Mouse (Mus musculus) neutrophil, adult 5-6 weeks (primary cell): Measurements from ENCODE around the gene Snapc5. TPM values are rescaled to one million over a fixed set of nuclear protein-coding genes. Genes with fewer than 3 reads are reported as not detected.
A peak's percentile ranks its signal among the peaks of the same experiment; 100 is the strongest.
"Not testable (repeated sequence)": the region's sequence is repeated elsewhere in the genome, so short reads cannot be mapped to it uniquely, and the experiment has no call there.

Experiments
- ATAC-seq: fragments of 151-379, 151-347 bp; 2 replicates; pipeline ENCODE4 v1.8.0; 2017; ENCODE audit warnings: mild to moderate bottlenecking, moderate TSS enrichment; ENCODE audit not compliant: insufficient number of reproducible peaks, poor library complexity, low FRiP score, severe bottlenecking; ENCODE audit errors: extremely low read depth
- total RNA-seq: library from RNA; stranded (forward); fragments of 200-1000 nt; gene quantifications from 2 replicates; pipeline ENCODE4 v1.2.3, GENCODE M21; 2017

The Snapc5 gene
- total RNA-seq, 1 experiment from 2014 or later: 35.7 TPM

GRCm38 (mm10) chr9:64198068-64198762, 19.1 kb downstream of the Snapc5 start:
- no peak for ATAC-seq

GRCm38 (mm10) chr9:64198763-64199418, 19.8 kb downstream of the Snapc5 start:
- ATAC-seq: not testable (repeated sequence)

GRCm38 (mm10) chr9:64199897-64200296, 20.8 kb downstream of the Snapc5 start:
- no peak for ATAC-seq

- ATAC-seq: no peak
Measured at GRCm38 (mm10) chr9:64202331-64202730, 23.3 kb downstream of the Snapc5 start.

- no peak for ATAC-seq
Measured at GRCm38 (mm10) chr9:64202866-64203265, 23.8 kb downstream of the Snapc5 start.

GRCm38 (mm10) chr9:64207509-64208084, 28.5 kb downstream of the Snapc5 start:
- ATAC-seq: no peak

- ATAC-seq: no peak
Measured at GRCm38 (mm10) chr9:64214452-64214851, 35.4 kb downstream of the Snapc5 start.

- no peak for ATAC-seq
Measured at GRCm38 (mm10) chr9:64216090-64216489, 37.0 kb downstream of the Snapc5 start.

GRCm38 (mm10) chr9:64216641-64217040, 37.6 kb downstream of the Snapc5 start:
- ATAC-seq: 0 out of 2 replicates have a peak, but pooled peaks have one; percentile 9

GRCm38 (mm10) chr9:64217887-64218286, 38.8 kb downstream of the Snapc5 start:
- no peak for ATAC-seq

- no peak for ATAC-seq
Measured at GRCm38 (mm10) chr9:64219305-64219704, 40.2 kb downstream of the Snapc5 start.

GRCm38 (mm10) chr9:64219772-64220420, 40.8 kb downstream of the Snapc5 start:
- ATAC-seq: no peak

- no peak for ATAC-seq
Measured at GRCm38 (mm10) chr9:64220603-64221002, 41.5 kb downstream of the Snapc5 start.

- ATAC-seq: no peak
Measured at GRCm38 (mm10) chr9:64221480-64221879, 42.4 kb downstream of the Snapc5 start.

- no peak for ATAC-seq
Measured at GRCm38 (mm10) chr9:64222098-64222497, 43.0 kb downstream of the Snapc5 start.

GRCm38 (mm10) chr9:64225805-64226204, 46.7 kb downstream of the Snapc5 start:
- ATAC-seq: no peak

- ATAC-seq: no peak
Measured at GRCm38 (mm10) chr9:64227736-64228135, 48.7 kb downstream of the Snapc5 start.

- ATAC-seq: no peak
Measured at GRCm38 (mm10) chr9:64228972-64229371, 49.9 kb downstream of the Snapc5 start.

GRCm38 (mm10) chr9:64231171-64231570, 52.1 kb downstream of the Snapc5 start:
- no peak for ATAC-seq

- ATAC-seq: no peak
Measured at GRCm38 (mm10) chr9:64231674-64232073, 52.6 kb downstream of the Snapc5 start.
